ENCODE assay signal across 7 mouse cellular contexts in the genomic region with DNA sequence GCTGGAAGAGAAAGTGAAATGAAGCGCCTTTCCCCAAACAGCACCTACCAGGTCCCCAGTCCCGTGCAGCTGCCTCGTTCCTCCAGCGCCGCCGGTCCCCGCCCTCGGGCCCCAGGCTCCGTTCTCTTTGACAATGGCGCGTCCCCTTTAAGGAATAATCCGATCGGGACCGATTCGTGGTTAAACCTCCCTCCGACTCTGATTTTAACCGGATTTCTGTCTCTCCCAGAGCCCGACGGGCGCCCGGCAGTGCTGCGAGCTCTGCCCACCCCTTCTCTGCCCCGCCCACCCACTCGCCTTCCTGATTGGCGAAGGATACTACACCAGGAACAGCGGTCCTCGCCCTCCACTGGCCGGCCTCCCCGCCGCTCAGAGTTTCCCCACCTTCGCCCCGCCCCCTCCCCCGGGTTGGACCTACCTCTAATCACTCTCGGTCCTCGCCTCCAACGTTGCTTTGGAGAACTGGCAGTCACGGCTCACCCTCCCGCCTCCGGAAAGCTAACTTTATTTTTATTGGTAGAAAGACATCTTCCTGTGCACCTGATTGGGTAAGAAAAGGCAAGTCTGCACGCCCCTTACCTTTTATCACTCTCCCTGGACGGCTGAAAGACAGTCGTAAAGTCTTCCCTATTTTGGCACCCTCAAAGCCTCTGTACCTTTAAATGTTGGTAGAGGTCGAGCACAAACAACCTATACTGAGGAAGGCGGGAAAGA. TPM values are rescaled to one million over a fixed set of nuclear protein-coding genes. Genes with fewer than 3 reads are reported as not detected.
A peak's percentile ranks its signal among the peaks of the same experiment; 100 is the strongest.
DNase-seq lines count a peak whose midpoint lies in the region; ATAC-seq lines count a peak whose summit lies in the region.

A gene (minus strand): TSS at position 268 of the 714 bp plus-strand sequence.

- no peaks in the 10 kb centered on the region for H3K27me3 ChIP-seq in embryonic facial prominence, embryonic 12.5 days
- H3K27me3 ChIP-seq in limb, embryonic 11.5 days (ENCODE audit: control insufficient read depth, insufficient read depth, low read length), result no peaks in the 10 kb centered on the region
- H3K27me3 ChIP-seq in midbrain, embryonic 14.5 days (ENCODE audit: control insufficient read depth, insufficient read depth, low read length), result no peaks in the 10 kb centered on the region

- H3K9me3 ChIP-seq in embryonic facial prominence, embryonic 12.5 days, result no peaks in the 10 kb centered on the region
- H3K9me3 ChIP-seq in limb, embryonic 11.5 days (ENCODE audit: control insufficient read depth, low read length), result no peaks in the 10 kb centered on the region
- H3K9me3 ChIP-seq in midbrain, embryonic 14.5 days (ENCODE audit: control insufficient read depth, low read length), result no peaks in the 10 kb centered on the region

- DNase-seq in adrenal gland, postnatal 25 days, result peak; percentile 99
- peak; percentile 100 for DNase-seq in heart, adult 11 months
- DNase-seq in kidney, adult 18-20 months, result peak; percentile 91
- peak; percentile 98 for DNase-seq in limb, embryonic 11.5 days (ENCODE audit: low spot score)
- peak; percentile 99 for DNase-seq in midbrain, embryonic 14.5 days
- peak; percentile 86 to 91 for DNase-seq in spleen, adult 18-20 months

- peak; percentile 98 for ATAC-seq in embryonic facial prominence, embryonic 12.5 days (ENCODE audit: insufficient number of reproducible peaks, insufficient read depth, low FRiP score, low TSS enrichment)
- ATAC-seq in limb, embryonic 11.5 days (ENCODE audit: insufficient number of reproducible peaks, low FRiP score, low TSS enrichment, low read depth), result peak; percentile 99
- ATAC-seq in midbrain, embryonic 14.5 days (ENCODE audit: low FRiP score, low TSS enrichment), result peak; percentile 98

- peaks cover 4% of the 10 kb centered on the region for H3K4me1 ChIP-seq in embryonic facial prominence, embryonic 12.5 days
- H3K4me1 ChIP-seq in limb, embryonic 11.5 days (ENCODE audit: control insufficient read depth, insufficient read depth, low read length), result peaks cover 3% of the 10 kb centered on the region; the same call in 1 of the 2 replicates
- peaks cover 19% of the 10 kb centered on the region for H3K4me1 ChIP-seq in midbrain, embryonic 14.5 days (ENCODE audit: control insufficient read depth, insufficient read depth, low read length)

- no peaks in the 10 kb centered on the region for H3K36me3 ChIP-seq in embryonic facial prominence, embryonic 12.5 days
- no peaks in the 10 kb centered on the region for H3K36me3 ChIP-seq in limb, embryonic 11.5 days (ENCODE audit: control insufficient read depth, insufficient read depth, low read length)
- H3K36me3 ChIP-seq in midbrain, embryonic 14.5 days (ENCODE audit: control insufficient read depth, insufficient read depth, low read length), result no peaks in the 10 kb centered on the region

- under 1% methylated on average over 43 of the region's 44 CpGs for WGBS in embryonic facial prominence, embryonic 12.5 days
- under 1% methylated on average over 44 of the region's 44 CpGs for WGBS in limb, embryonic 11.5 days
- WGBS in midbrain, embryonic 14.5 days, result under 1% methylated on average over 44 of the region's 44 CpGs

- peak within 1 kb of the TSS; percentile 90 for H3K4me3 ChIP-seq in embryonic facial prominence, embryonic 12.5 days
- peak within 1 kb of the TSS; percentile 80 for H3K4me3 ChIP-seq in limb, embryonic 11.5 days (ENCODE audit: low read depth, low read length)
- peak within 1 kb of the TSS; percentile 91 for H3K4me3 ChIP-seq in midbrain, embryonic 14.5 days (replicated peaks; ENCODE audit: low read depth, low read length)

- H3K9ac ChIP-seq in embryonic facial prominence, embryonic 12.5 days, result peak within 1 kb of the TSS; percentile 69
- H3K9ac ChIP-seq in limb, embryonic 11.5 days (ENCODE audit: low read length), result peak within 1 kb of the TSS; percentile 79
- H3K9ac ChIP-seq in midbrain, embryonic 14.5 days (replicated peaks; ENCODE audit: low read length), result peak within 1 kb of the TSS; percentile 89

- H3K4me2 ChIP-seq in embryonic facial prominence, embryonic 12.5 days (replicated peaks), result peak within 1 kb of the TSS; percentile 72
- peak within 1 kb of the TSS; percentile 77 for H3K4me2 ChIP-seq in limb, embryonic 11.5 days (ENCODE audit: low read depth, severe bottlenecking)
- H3K4me2 ChIP-seq in midbrain, embryonic 14.5 days (ENCODE audit: low read length), result peak within 1 kb of the TSS; percentile 71

- peak within 1 kb of the TSS; percentile 96 for H3K27ac ChIP-seq in embryonic facial prominence, embryonic 12.5 days
- H3K27ac ChIP-seq in limb, embryonic 11.5 days (replicated peaks; ENCODE audit: low read depth, low read length), result peak within 1 kb of the TSS; percentile 84
- H3K27ac ChIP-seq in midbrain, embryonic 14.5 days (replicated peaks; ENCODE audit: low read depth, low read length), result peak within 1 kb of the TSS; percentile 94

RNA-seq across cellular contexts. Expression of the gene that starts here (rescaled TPM):
- total RNA-seq in adrenal gland, postnatal 25 days (2021), result 52.3 and 60.0 TPM in 2 replicates
- 28.6 and 28.7 TPM in 2 replicates for polyA plus RNA-seq in embryonic facial prominence, embryonic 12.5 days (2016; fragmentation: Nextera tagmentation; extraction: Ambion mirVana)
- 24.2 and 29.0 TPM in 2 replicates for polyA plus RNA-seq in limb, embryonic 11.5 days (2014; fragmentation: Nextera tagmentation; extraction: Ambion mirVana)
- 45.3 and 48.5 TPM in 2 replicates for polyA plus RNA-seq in midbrain, embryonic 14.5 days (2014; fragmentation: Nextera tagmentation; extraction: Ambion mirVana)

Comparison
In these comparisons a context has a peak if more than half of its experiments do, and no peak if none do; other contexts are left out.
1. Peak in every context shown above with its lines: DNase-seq, ATAC-seq, H3K4me3 ChIP-seq and H3K27ac ChIP-seq.